Mouse (Mus musculus) olfactory bulb, adult 2 months (tissue): ENCODE results near the gene Rec8. TPM values are rescaled to one million over a fixed set of nuclear protein-coding genes. Genes with fewer than 3 reads are reported as not detected.

Experiments used
- H3K27ac ChIP-seq: fragments of 200-500 bp; 2 replicates; pipeline ENCODE4 v1.5.1; 2012; ENCODE audit warnings: low read depth, low read length; ENCODE audit not compliant: insufficient read depth
- H3K4me1 ChIP-seq: fragments of 200-500 bp; 2 replicates; pipeline ENCODE4 v1.6.1; 2012; ENCODE audit warnings: low read length; ENCODE audit not compliant: control insufficient read depth, insufficient read depth
- H3K4me3 ChIP-seq: fragments of 200-500 bp; 2 replicates; pipeline ENCODE4 v1.5.1; 2012; ENCODE audit warnings: mild to moderate bottlenecking, low read depth, low read length, moderate library complexity; ENCODE audit not compliant: insufficient read depth
- CTCF ChIP-seq: fragments of 200-500 bp; IDR thresholded peaks from 2 replicates; pipeline ENCODE4 v1.5.1; 2012; ENCODE audit warnings: low read depth, mild to moderate bottlenecking, low read length, moderate library complexity; ENCODE audit not compliant: insufficient read depth
- POLR2A ChIP-seq: fragments of 200-500 bp; IDR thresholded peaks from 2 replicates; pipeline ENCODE4 v1.6.1; 2012; ENCODE audit warnings: mild to moderate bottlenecking, low read depth, low read length, moderate library complexity; ENCODE audit not compliant: insufficient read depth
- WGBS: fragments of 180-500 bp; shearing (Covaris S2); methylation state at CpG from one replicate; pipeline ENCODE4 v1.1.7; 2018; 5-methylcytosine and 5-hydroxymethylcytosine counted together
- polyA plus RNA-seq: library from polyadenylated mRNA; stranded (reverse); fragments of >200 nt; gene quantifications from 2 replicates; pipeline ENCODE4 v1.2.4, GENCODE M21; 2012; ENCODE audit warnings: low replicate concordance; ENCODE audit not compliant: missing spikeins, insufficient read depth, insufficient read length

Gene Rec8
- polyA plus RNA-seq, 1 experiment: not detected

DNA sequence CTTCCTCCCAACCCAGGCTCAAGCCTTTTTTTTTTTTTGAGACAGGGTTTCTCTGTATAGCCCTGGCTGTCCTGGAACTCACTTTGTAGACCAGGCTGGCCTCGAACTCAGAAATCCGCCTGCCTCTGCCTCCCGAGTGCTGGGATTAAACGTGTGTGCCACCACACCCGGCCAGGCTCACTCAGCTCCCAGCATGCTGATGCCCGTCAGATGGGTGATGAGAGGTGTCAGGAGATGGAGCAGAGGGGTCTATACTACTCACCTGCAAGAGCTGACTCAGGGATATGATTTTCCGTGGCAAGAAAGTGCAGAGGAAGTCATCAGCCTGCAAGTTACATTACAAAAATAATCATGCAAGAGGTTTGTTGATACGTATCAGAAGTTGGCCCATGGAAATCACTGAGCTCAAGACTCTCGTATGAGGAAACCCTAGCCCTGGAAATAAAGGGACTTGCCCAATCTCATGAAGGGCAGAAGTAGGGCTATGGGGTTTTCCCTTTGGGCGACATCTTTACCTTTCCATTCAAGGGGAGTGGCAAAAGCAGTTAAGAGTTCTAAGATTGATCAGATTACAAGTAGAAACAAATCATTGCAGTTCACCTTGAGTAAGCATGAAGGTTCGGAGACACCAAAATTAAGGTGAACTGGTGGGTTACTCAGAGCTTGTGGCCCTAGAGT is 27.9 kb upstream of the Rec8 start:
- TF ChIP-seq CTCF (no peak), POLR2A (no peak)
- Histone ChIP-seq H3K4me3 (no peak overlapping the region; the same call in 1 of the 2 replicates), H3K27ac (no peak overlapping the region), H3K4me1 (peaks cover 13% of the 10 kb centered on the region)
- 86% methylated on average over 11 of the region's 11 CpGs for WGBS

DNA sequence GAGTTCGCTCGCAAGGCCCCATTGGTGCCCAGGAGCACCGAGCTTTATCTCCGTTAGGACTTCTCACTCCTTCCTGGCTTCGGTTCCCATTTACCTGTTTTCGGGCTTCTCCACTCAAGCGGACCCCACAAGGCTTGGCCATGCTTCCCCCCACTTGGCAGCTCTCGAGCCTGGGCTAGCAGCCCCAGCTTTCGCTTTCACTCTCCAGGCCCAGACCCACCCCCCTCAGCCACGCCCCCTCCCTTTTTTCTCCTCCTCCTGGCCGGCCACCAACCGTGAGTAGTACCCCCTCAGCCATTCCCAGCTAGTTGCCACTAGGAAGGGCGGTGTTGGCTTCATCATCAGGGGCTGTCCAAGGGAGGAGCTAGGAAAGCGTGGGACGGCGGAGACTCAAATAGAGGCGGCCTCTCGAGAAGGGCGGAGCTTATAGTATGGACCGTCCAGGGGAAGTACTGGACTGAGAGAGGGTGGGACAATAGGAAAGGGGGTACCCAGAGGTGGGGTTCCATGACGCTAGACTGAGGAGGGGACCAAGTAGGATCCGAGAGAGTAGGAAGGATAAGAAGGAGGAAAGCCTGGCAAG is 27.0 kb upstream of the Rec8 start, which contains the start of gene Psme2:
TSS of gene Psme2 (minus strand) at position 366 of the 583 bp plus-strand sequence.
- H3K4me1 ChIP-seq: peaks cover 9% of the 10 kb centered on the region; the same call in 1 of the 2 replicates
- H3K4me3 ChIP-seq: peak within 1 kb of the TSS; percentile 69
- no peak; the same call in 1 of the 2 replicates for TF ChIP-seq POLR2A
- no peak for TF ChIP-seq CTCF
- H3K27ac ChIP-seq: peak within 1 kb of the TSS; percentile 72
- under 1% methylated on average over 22 of the region's 22 CpGs for WGBS

DNA sequence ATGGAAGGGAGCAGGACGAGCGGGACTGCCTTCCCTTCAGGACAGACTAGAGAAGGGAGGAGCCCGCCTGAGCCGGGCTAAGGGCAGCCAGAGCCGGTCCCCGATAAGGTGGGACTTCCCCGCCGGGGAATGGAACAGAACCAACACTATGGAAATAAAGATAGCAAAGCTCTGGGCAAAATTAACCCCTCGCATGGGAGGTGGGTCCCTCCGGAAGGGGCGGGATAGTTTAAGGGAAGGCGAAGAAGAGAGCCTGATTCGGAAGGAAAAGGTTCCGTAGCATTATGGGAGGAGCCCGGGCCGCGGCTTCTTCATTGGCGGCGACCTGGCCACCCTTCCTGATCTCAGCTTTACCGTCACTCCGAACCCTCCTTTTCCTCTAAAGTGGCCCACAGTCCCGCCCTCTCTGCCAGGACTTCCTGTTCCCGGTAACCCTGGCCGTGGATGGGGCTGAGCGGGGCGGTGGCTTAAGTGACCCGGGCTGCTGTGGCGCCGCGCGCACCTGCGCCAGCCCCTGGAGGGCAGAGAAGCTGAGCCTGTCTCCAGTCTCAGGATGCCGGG is 26.4 kb upstream of the Rec8 start, which contains the start of gene Rnf31:
TSS of gene Rnf31 (plus strand) at position 378 of the 561 bp plus-strand sequence.
- under 1% methylated on average over 33 of the region's 33 CpGs for WGBS
- Histone ChIP-seq H3K4me3 (peak within 1 kb of the TSS; percentile 69), H3K27ac (peak within 1 kb of the TSS; percentile 72), H3K4me1 (peaks cover 9% of the 10 kb centered on the region; the same call in 1 of the 2 replicates)
- TF ChIP-seq CTCF: 0 out of 2 replicates have a peak, but pooled peaks have one; percentile 12
- TF ChIP-seq POLR2A: peak; percentile 24; the same call in 1 of the 2 replicates

- H3K4me3 ChIP-seq: peak overlapping the region; percentile 69
- TF ChIP-seq POLR2A (no peak), CTCF (no peak)
- no peak overlapping the region for H3K27ac ChIP-seq
- peaks cover 9% of the 10 kb centered on the region; the same call in 1 of the 2 replicates for H3K4me1 ChIP-seq
- WGBS: 2% methylated on average over 16 of the region's 16 CpGs
These were observed 25.6 kb upstream of the Rec8 start for GRCm38 (mm10) chr14:55592226-55592625.

DNA sequence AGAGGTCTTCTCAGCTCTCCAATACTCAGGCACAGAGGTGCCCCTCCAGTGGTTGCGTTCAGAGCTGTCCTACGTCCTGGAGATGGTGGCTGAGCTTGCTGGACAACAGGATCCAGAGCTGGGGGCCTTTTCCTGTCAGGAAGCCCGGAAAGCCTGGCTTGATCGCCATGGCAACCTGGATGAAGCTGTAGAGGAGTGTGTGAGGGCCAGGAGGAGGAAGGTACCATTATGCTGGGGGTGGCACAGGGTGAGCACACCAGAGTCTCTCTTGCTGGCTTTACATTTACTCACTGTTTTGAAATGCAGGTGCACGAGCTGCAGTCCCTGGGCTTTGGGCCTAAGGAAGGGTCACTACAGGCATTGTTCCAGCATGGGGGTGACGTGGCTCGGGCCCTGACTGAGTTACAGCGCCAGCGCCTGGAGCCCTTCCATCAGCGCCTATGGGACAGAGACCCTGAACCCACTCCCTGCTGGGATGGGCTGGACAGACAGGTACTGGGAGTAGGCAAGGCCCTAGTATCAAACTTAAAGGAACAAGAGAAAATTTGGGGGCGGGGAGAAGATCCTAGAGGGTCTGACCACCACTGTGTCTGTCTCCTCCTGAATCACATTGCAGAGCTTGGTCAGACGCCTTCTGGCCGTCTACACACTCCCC is 21.7 kb upstream of the Rec8 start:
- Histone ChIP-seq H3K4me3 (no peak overlapping the region), H3K27ac (no peak overlapping the region), H3K4me1 (peaks cover 9% of the 10 kb centered on the region; the same call in 1 of the 2 replicates)
- WGBS: 71% methylated on average over 13 of the region's 13 CpGs
- no peak for TF ChIP-seq POLR2A
- no peak for TF ChIP-seq CTCF

DNA sequence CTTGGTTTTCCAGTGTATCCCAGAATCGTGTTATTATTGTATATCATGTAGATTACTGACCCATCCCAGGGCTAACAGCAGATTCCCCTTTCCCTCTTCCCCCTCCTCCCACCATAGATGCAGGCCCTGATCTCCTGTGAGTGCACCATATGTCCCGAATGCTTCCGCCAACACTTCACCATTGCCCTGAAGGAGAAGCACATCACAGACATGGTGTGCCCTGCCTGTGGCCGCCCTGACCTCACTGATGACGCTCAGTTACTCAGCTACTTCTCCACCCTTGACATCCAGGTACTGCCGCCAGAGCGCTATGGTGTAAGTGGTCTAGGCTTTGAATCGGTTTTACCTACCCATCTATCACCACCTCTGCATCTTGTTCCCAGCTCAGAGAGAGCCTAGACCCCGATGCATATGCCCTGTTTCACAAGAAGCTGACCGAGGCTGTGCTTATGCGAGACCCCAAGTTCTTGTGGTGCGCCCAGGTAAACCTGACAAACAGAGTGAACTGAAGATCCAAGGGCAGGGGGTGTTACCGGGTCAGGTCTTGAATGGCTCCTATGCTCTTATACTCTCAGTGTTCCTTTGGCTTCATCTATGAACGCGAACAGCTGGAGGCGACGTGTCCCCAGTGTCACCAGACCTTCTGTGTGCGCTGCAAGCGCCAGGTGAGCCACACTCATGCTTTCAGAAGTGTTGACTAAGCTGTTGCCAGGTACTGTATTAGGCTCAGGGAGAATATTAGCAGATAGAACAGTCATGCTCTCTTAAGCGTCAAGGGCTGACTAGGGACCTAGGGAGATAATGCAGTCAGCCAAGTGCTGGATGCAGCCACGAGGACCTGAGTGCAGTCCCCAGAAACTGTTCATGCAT is 19.1 kb upstream of the Rec8 start:
- H3K4me3 ChIP-seq: no peak overlapping the region
- WGBS: 95% methylated on average over 21 of the region's 21 CpGs
- no peak for TF ChIP-seq POLR2A
- H3K27ac ChIP-seq: no peak overlapping the region
- peaks cover 6% of the 10 kb centered on the region for H3K4me1 ChIP-seq

GRCm38 (mm10) chr14:55603271-55603632 is 14.6 kb upstream of the Rec8 start, which contains the start of gene Irf9:
TSS of gene Irf9 (plus strand) at chr14:55603571.
- 84% methylated on average over 7 of the region's 7 CpGs for WGBS
- peak within 1 kb of the TSS; percentile 56 for H3K27ac ChIP-seq
- peaks cover 8% of the 10 kb centered on the region for H3K4me1 ChIP-seq
- peak within 1 kb of the TSS; percentile 44 for H3K4me3 ChIP-seq
- TF ChIP-seq CTCF (no peak), POLR2A (no peak)
